Mouse (Mus musculus) effector memory CD4-positive, alpha-beta T cell, adult 7 months (primary cell): Measurements from ENCODE around the gene Kcns3. TPM values are rescaled to one million over a fixed set of nuclear protein-coding genes. Genes with fewer than 3 reads are reported as not detected.

Experiments
- polyA plus RNA-seq: library from polyadenylated mRNA; unstranded; fragments of 100-300 nt; shearing (Covaris generic); gene quantifications from one replicate; pipeline ENCODE4 v1.2.1, GENCODE M21; 2017

The Kcns3 gene
- not detected for polyA plus RNA-seq

GRCm38 (mm10) chr12:11151015-11151414 lies at the start of gene Kcns3:
TSS of gene Kcns3 (minus strand) at chr12:11151056.

Other genes with a start within 250 kb of the Kcns3 start
- gene Msgn1, start 57.9 kb upstream of the Kcns3 start, polyA plus RNA-seq, result not detected
- gene Gen1, start 114.7 kb upstream of the Kcns3 start, polyA plus RNA-seq, result 1.2 TPM
- 81.2 TPM for gene Smc6, start 114.8 kb upstream of the Kcns3 start, polyA plus RNA-seq